Mouse (Mus musculus) kidney, adult 2 months (tissue): ENCODE measurements at regions not wholly inside any gene's neighbourhood (a gene's known extent, or its start where the extent isn't known, plus 50 kb on each side); places are given as distances from the start of the nearest gene placed in this dataset.

Source experiments
- CTCF ChIP-seq: fragments of 200-500 bp; conservative IDR thresholded peaks from 2 replicates; pipeline ENCODE4 v1.5.1; 2011; ENCODE audit warnings: low read depth, mild to moderate bottlenecking, control low read depth, low read length, moderate library complexity, mixed read lengths; ENCODE audit not compliant: insufficient read depth, insufficient read length
- POLR2A ChIP-seq: fragments of 200-500 bp; IDR thresholded peaks from one replicate; pipeline ENCODE4 v1.6.1; 2011; ENCODE audit warnings: low read depth, low read length, control low read depth

DNA sequence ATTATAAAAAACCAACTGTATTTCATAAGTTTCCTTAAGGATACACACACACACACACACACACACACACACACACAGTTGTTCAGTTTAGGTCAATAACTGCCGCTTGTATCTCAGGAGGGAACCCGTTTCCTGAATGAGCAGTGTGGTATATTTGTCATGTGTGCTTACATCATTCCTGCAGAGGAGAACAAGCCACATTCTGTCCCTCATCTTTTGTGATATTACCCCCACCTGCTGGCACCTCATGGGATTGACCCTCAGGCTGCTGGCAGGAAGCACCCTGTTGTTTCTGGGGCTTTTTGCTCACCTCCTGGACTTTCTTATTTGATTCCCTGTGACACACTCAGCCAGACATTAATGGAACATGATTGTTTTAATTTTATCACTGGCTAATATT is 66.4 kb upstream of the Htr1a start:
- TF ChIP-seq CTCF (peak; percentile 64), POLR2A (no peak)
